Mouse (Mus musculus) embryonic facial prominence, embryonic 10.5 days (tissue): Measurements from ENCODE around the gene Tenm3. TPM values are rescaled to one million over a fixed set of nuclear protein-coding genes. Genes with fewer than 3 reads are reported as not detected.

Experiments
- DNase-seq: peaks from one replicate; pipeline ENCODE4 v3.0.0-alpha.2; 2017; ENCODE audit warnings: low spot score
- H3K27ac ChIP-seq: fragments of 300-500 bp; sonication (generic); replicated peaks from 2 replicates; pipeline ENCODE4 v1.5.1; 2016; ENCODE audit warnings: mild to moderate bottlenecking
- H3K27me3 ChIP-seq: fragments of 300-500 bp; sonication (generic); replicated peaks from 2 replicates; pipeline ENCODE4 v1.6.1; 2016; ENCODE audit warnings: low read depth, mild to moderate bottlenecking; ENCODE audit not compliant: poor library complexity, severe bottlenecking
- H3K36me3 ChIP-seq: fragments of 300-500 bp; sonication (generic); replicated peaks from 2 replicates; pipeline ENCODE4 v1.6.1; 2016; ENCODE audit warnings: mild to moderate bottlenecking, moderate library complexity
- H3K4me1 ChIP-seq: fragments of 300-500 bp; sonication (generic); 2 replicates; pipeline ENCODE4 v1.6.1; 2016
- H3K4me3 ChIP-seq: fragments of 300-500 bp; sonication (generic); 2 replicates; pipeline ENCODE4 v1.5.1; 2016; ENCODE audit warnings: mild to moderate bottlenecking, moderate library complexity
- H3K9me3 ChIP-seq: fragments of 300-500 bp; sonication (generic); 2 replicates; pipeline ENCODE4 v1.6.1; 2016; ENCODE audit warnings: mild to moderate bottlenecking
- WGBS: fragments of 180-500 bp; shearing (Covaris S2); methylation state at CpG from one replicate; pipeline ENCODE4 v1.1.7; 2016; 5-methylcytosine and 5-hydroxymethylcytosine counted together
- polyA plus RNA-seq: library from polyadenylated mRNA; unstranded; fragments of >200 nt; fragmentation: Nextera tagmentation; extraction: Ambion mirVana; gene quantifications from 2 replicates; pipeline ENCODE4 v1.2.1, GENCODE M21; 2016

Tenm3 gene
- polyA plus RNA-seq, 1 experiment from 2014 or later: 44.0 TPM

DNA sequence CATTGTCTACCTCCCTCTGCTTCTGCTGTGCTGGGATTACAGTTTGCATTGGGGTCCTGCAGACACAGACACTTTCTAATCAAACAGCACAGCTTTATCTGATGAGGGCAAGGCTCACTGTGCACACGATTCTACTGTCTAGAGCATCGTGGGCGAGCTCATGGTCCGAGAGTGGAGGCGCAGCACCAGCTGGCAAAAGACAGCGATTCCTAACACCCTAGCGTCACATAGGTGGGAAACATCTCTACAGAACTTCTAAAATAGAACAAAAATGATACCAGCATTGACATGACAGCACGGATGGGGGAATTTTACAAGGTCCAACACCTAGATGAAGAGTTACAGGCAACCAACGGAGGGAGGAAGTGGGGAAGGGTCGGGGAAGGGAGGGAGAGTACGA lies 561.9 kb downstream of the Tenm3 start:
- no peak overlapping the region for H3K27ac ChIP-seq
- no peaks in the 10 kb centered on the region for H3K27me3 ChIP-seq
- H3K4me3 ChIP-seq: no peak overlapping the region
- WGBS: 92% methylated on average over 11 of the region's 11 CpGs
- peaks cover 90% of the 10 kb centered on the region for H3K36me3 ChIP-seq
- peaks cover 8% of the 10 kb centered on the region for H3K4me1 ChIP-seq
- DNase-seq: no peak
- no peaks in the 10 kb centered on the region for H3K9me3 ChIP-seq

GRCm38 (mm10) chr8:48279360-48279759 lies 564.4 kb downstream of the Tenm3 start:
- 94% methylated on average over 2 of the region's 2 CpGs for WGBS
- H3K4me1 ChIP-seq: peaks cover 7% of the 10 kb centered on the region
- H3K4me3 ChIP-seq: no peak overlapping the region
- H3K27ac ChIP-seq: no peak overlapping the region
- no peaks in the 10 kb centered on the region for H3K27me3 ChIP-seq
- H3K36me3 ChIP-seq: peaks cover 90% of the 10 kb centered on the region
- peaks cover 9% of the 10 kb centered on the region; the same call in 1 of the 2 replicates for H3K9me3 ChIP-seq
- DNase-seq: no peak

DNA sequence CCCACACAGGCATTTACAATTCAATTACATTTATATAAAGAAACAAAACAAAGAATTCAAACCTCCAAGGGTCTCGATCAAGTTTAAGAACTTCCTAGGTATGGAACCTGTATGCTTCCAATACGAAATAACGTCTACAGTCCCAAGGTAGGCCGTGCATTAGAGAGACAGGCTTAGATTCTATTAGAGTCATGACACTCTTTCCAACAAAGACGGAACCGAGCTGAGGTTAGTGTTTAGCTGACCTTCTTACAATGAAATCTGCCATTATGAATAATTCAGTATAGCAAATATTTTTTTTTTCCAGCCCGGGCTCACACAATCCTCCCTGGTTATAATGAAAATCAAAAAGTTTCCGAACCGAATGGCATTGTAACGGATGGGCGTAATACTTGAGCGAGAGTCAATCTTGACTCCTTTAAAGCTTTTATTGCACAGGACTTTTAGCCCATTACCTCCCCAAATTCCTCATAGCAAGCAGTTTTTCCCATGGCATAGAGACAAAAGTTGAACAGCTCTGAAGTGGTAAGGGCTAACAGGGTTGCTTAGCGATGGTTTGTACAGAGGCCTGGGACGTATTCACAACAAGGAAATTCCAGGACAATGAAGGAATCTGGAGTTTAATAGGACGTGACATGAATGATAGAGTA lies 565.6 kb downstream of the Tenm3 start:
- Histone ChIP-seq H3K4me1 (no peaks in the 10 kb centered on the region), H3K9me3 (peaks cover 9% of the 10 kb centered on the region; the same call in 1 of the 2 replicates), H3K27ac (no peak overlapping the region), H3K4me3 (no peak overlapping the region), H3K27me3 (no peaks in the 10 kb centered on the region), H3K36me3 (peaks cover 91% of the 10 kb centered on the region)
- DNase-seq: no peak
- WGBS: 82% methylated on average over 15 of the region's 15 CpGs

DNA sequence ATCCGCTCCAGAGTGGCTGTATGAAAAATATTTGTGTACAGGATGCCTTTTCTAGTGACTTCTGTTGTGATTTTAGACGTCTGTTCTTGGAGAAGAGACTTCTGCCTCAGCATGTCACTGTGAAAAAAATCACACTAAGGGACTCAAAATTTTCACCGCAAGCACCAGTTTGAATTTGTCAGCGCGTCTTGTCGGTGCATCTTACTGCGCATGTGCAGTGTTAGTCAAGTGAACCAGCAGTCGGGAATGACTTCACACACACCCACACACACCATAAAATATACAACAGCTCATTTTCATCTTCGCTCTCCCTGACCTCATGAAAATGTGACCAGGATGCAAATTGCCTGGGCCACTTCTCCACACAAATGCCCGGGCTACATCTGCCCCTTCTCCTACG lies 568.7 kb downstream of the Tenm3 start:
- 95% methylated on average over 11 of the region's 11 CpGs for WGBS
- Histone ChIP-seq H3K4me3 (no peak overlapping the region), H3K36me3 (peaks cover 94% of the 10 kb centered on the region), H3K27me3 (no peaks in the 10 kb centered on the region), H3K9me3 (peaks cover 9% of the 10 kb centered on the region; the same call in 1 of the 2 replicates), H3K4me1 (no peaks in the 10 kb centered on the region), H3K27ac (no peak overlapping the region)
- no peak for DNase-seq

- Histone ChIP-seq H3K27ac (no peak overlapping the region), H3K4me1 (no peaks in the 10 kb centered on the region), H3K27me3 (no peaks in the 10 kb centered on the region), H3K9me3 (peaks cover 9% of the 10 kb centered on the region; the same call in 1 of the 2 replicates), H3K4me3 (no peak overlapping the region), H3K36me3 (peaks cover 94% of the 10 kb centered on the region)
- 92% methylated on average over 11 of the region's 11 CpGs for WGBS
- DNase-seq: no peak
Measured at GRCm38 (mm10) chr8:48274566-48274965, 569.2 kb downstream of the Tenm3 start.

GRCm38 (mm10) chr8:48268638-48269037 lies 575.1 kb downstream of the Tenm3 start:
- no peak for DNase-seq
- Histone ChIP-seq H3K4me3 (no peak overlapping the region), H3K4me1 (no peaks in the 10 kb centered on the region), H3K27me3 (no peaks in the 10 kb centered on the region), H3K27ac (no peak overlapping the region), H3K9me3 (no peaks in the 10 kb centered on the region), H3K36me3 (peaks cover 83% of the 10 kb centered on the region)
- WGBS: 90% methylated on average over 10 of the region's 10 CpGs

DNA sequence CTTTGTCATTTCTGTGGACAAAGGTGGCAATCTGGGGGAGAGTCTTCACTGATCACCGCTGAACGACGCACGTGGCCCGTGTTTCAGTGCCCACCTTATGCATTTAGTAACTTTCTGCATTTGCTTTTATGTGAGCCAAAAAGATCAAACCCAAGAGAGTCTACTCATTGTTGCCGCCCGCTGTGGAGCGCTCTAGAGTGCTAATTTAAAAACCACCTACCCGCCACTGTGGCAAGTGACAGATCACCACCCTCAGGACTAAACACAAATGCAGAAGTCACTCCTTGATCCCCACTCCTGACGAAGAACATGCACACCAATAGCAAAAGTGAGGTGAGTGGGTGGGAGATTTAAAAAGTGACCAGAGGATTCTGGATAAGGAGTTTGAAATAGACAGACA lies 583.5 kb downstream of the Tenm3 start:
- WGBS: 95% methylated on average over 10 of the region's 10 CpGs
- Histone ChIP-seq H3K4me3 (no peak overlapping the region), H3K9me3 (no peaks in the 10 kb centered on the region), H3K27me3 (no peaks in the 10 kb centered on the region), H3K4me1 (peaks cover 10% of the 10 kb centered on the region; the same call in 1 of the 2 replicates), H3K27ac (no peak overlapping the region), H3K36me3 (peaks cover 57% of the 10 kb centered on the region)
- DNase-seq: no peak

- no peaks in the 10 kb centered on the region for H3K9me3 ChIP-seq
- 84% methylated on average over 6 of the region's 6 CpGs for WGBS
- H3K27ac ChIP-seq: no peak overlapping the region
- peaks cover 57% of the 10 kb centered on the region for H3K36me3 ChIP-seq
- H3K27me3 ChIP-seq: no peaks in the 10 kb centered on the region
- DNase-seq: no peak
- no peak overlapping the region for H3K4me3 ChIP-seq
- peaks cover 10% of the 10 kb centered on the region; the same call in 1 of the 2 replicates for H3K4me1 ChIP-seq
Measured at GRCm38 (mm10) chr8:48259832-48260231, 583.9 kb downstream of the Tenm3 start.

DNA sequence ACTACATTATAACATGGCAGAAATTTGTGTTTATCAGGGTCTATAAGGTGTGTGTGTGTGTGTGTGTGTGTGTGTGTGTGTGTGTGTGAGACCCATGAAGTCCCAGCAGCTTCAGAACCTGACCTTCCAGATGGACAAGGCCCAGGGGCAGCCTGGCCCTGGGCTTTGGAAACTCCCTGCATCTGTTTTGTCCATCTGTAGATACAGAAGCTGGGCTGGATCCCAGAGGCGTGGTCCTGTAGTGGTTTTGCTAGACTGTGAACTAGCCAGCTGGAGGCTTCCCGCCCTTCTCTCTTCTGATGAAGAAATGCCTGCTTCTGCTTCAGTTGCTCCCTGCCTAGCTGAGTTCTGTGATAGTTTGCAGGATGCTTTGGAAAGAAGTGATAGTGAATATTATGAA lies 599.9 kb downstream of the Tenm3 start:
- H3K27ac ChIP-seq: no peak overlapping the region
- no peaks in the 10 kb centered on the region for H3K27me3 ChIP-seq
- H3K9me3 ChIP-seq: no peaks in the 10 kb centered on the region
- DNase-seq: no peak
- peaks cover 55% of the 10 kb centered on the region for H3K36me3 ChIP-seq
- 90% methylated on average over 2 of the region's 2 CpGs for WGBS
- no peaks in the 10 kb centered on the region for H3K4me1 ChIP-seq
- H3K4me3 ChIP-seq: no peak overlapping the region

DNA sequence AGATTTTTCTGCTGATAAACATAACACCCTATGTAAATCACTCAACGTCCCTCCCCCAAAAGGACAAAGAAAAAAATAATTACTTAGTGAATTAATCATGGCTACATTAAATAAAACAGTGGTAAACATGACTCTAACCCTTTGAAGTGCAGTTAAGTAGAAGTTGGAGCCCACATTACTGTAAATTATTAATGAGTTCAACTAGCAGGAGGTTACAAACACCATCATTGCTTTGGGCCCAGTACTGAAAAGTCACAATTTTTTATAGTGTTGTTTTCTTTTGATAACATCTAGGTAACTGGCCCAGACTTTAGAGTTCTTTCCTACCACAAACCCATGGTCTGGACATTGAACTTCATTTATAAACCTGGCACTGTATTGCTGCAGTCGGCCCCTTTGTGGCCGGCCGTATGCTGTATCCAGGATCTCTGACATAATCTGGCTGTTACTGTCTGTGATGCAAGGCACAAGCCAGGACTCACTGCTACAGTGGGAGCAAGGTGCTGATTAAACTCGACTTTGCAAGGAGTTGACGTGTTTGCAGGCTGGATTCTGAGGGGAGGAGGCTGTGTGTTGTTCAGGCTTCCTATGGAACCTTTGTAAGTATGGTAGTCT lies 602.7 kb downstream of the Tenm3 start:
- peaks cover 73% of the 10 kb centered on the region for H3K36me3 ChIP-seq
- 87% methylated on average over 6 of the region's 6 CpGs for WGBS
- H3K4me1 ChIP-seq: no peaks in the 10 kb centered on the region

GRCm38 (mm10) chr8:48236968-48237367 lies 606.8 kb downstream of the Tenm3 start:
- H3K9me3 ChIP-seq: peaks cover 4% of the 10 kb centered on the region; the same call in 1 of the 2 replicates
- H3K4me3 ChIP-seq: no peak overlapping the region
- no peak for DNase-seq
- no peak overlapping the region for H3K27ac ChIP-seq
- no peaks in the 10 kb centered on the region for H3K27me3 ChIP-seq
- no peaks in the 10 kb centered on the region for H3K4me1 ChIP-seq
- WGBS: 90% methylated on average over 5 of the region's 5 CpGs
- peaks cover 90% of the 10 kb centered on the region for H3K36me3 ChIP-seq

More for the DNA sequence above, 602.7 kb downstream of the Tenm3 start:
- no peak for DNase-seq
- no peak overlapping the region for H3K4me3 ChIP-seq
- no peak overlapping the region for H3K27ac ChIP-seq
- peaks cover 4% of the 10 kb centered on the region; the same call in 1 of the 2 replicates for H3K9me3 ChIP-seq
- no peaks in the 10 kb centered on the region for H3K27me3 ChIP-seq

- no peaks in the 10 kb centered on the region for H3K27me3 ChIP-seq
- no peak for DNase-seq
Measured at GRCm38 (mm10) chr8:48232927-48233326, 610.8 kb downstream of the Tenm3 start.

GRCm38 (mm10) chr8:48231882-48232281 lies 611.9 kb downstream of the Tenm3 start:
- no peaks in the 10 kb centered on the region; the same call in 1 of the 2 replicates for H3K4me1 ChIP-seq
- 88% methylated on average over 9 of the region's 9 CpGs for WGBS
- H3K36me3 ChIP-seq: peaks cover 96% of the 10 kb centered on the region
- peaks cover 12% of the 10 kb centered on the region; the same call in 1 of the 2 replicates for H3K9me3 ChIP-seq
- H3K27me3 ChIP-seq: no peaks in the 10 kb centered on the region
- DNase-seq: no peak
- no peak overlapping the region for H3K27ac ChIP-seq
- H3K4me3 ChIP-seq: no peak overlapping the region

More at GRCm38 (mm10) chr8:48232927-48233326, 610.8 kb downstream of the Tenm3 start:
- Histone ChIP-seq H3K4me3 (no peak overlapping the region), H3K27ac (no peak overlapping the region), H3K36me3 (peaks cover 96% of the 10 kb centered on the region), H3K9me3 (peaks cover 12% of the 10 kb centered on the region; the same call in 1 of the 2 replicates), H3K4me1 (no peaks in the 10 kb centered on the region; the same call in 1 of the 2 replicates)
- 92% methylated on average over 7 of the region's 7 CpGs for WGBS
